Mouse (Mus musculus): ENCODE results near the gene Ankrd13c.

- TF ChIP-seq CTCF (IDR thresholded peaks at IDR 0.05; ENCODE audit: low read depth, low read length), result no peak
- TF ChIP-seq POLR2A (IDR thresholded peaks at IDR 0.05; ENCODE audit: borderline replicate concordance, low read depth, low read length), result no peak
Observed at GRCm38 (mm10) chr3:157932074-157932473, 15.0 kb upstream of the Ankrd13c start.

Measured in bone marrow macrophage, adult 2 months (primary cell).